Mouse (Mus musculus) hindbrain, embryonic 11.5 days (tissue): ENCODE results near the gene Abca4. TPM values are rescaled to one million over a fixed set of nuclear protein-coding genes. Genes with fewer than 3 reads are reported as not detected.
"Not testable (repeated sequence)": the region's sequence is repeated elsewhere in the genome, so short reads cannot be mapped to it uniquely, and the experiment has no call there.

ENCODE experiments used
- ATAC-seq: fragments of 200-750 bp; cut with Nextera tagmentation; 2 replicates; pipeline ENCODE4 v1.8.0; 2017; ENCODE audit warnings: mild to moderate bottlenecking, moderate TSS enrichment, moderate library complexity; ENCODE audit not compliant: low FRiP score
- DNase-seq: peaks from one replicate; pipeline ENCODE4 v3.0.0-alpha.2; 2015; ENCODE audit warnings: low spot score
- H3K27ac ChIP-seq: fragments of 300-500 bp; sonication (generic); 2 replicates; pipeline ENCODE4 v1.5.1; 2014; ENCODE audit warnings: mild to moderate bottlenecking, low read depth, low read length
- H3K27me3 ChIP-seq: fragments of 300-500 bp; sonication (generic); 2 replicates; pipeline ENCODE4 v1.6.1; 2014; ENCODE audit warnings: mild to moderate bottlenecking, low read length, moderate library complexity, mixed read lengths; ENCODE audit not compliant: control insufficient read depth, insufficient read depth
- H3K36me3 ChIP-seq: fragments of 300-500 bp; sonication (generic); 2 replicates; pipeline ENCODE4 v1.6.1; 2014; ENCODE audit warnings: mild to moderate bottlenecking, low read length, moderate library complexity, mixed read lengths; ENCODE audit not compliant: control insufficient read depth, insufficient read depth
- H3K4me1 ChIP-seq: fragments of 300-500 bp; sonication (generic); replicated peaks from 2 replicates; pipeline ENCODE4 v1.6.1; 2014; ENCODE audit warnings: low read length, mixed read lengths; ENCODE audit not compliant: control insufficient read depth, insufficient read depth
- H3K4me2 ChIP-seq: fragments of 300-500 bp; sonication (generic); replicated peaks from 2 replicates; pipeline ENCODE4 v1.6.1; 2014; ENCODE audit warnings: mild to moderate bottlenecking, low read depth, low read length
- H3K4me3 ChIP-seq: fragments of 300-500 bp; sonication (generic); 2 replicates; pipeline ENCODE4 v1.5.1; 2014; ENCODE audit warnings: low read depth, low read length
- H3K9ac ChIP-seq: fragments of 300-500 bp; sonication (generic); 2 replicates; pipeline ENCODE4 v1.6.1; 2014; ENCODE audit warnings: low read depth, low read length
- H3K9me3 ChIP-seq: fragments of 300-500 bp; sonication (generic); 2 replicates; pipeline ENCODE4 v1.6.1; 2016; ENCODE audit warnings: low read length; ENCODE audit not compliant: control insufficient read depth
- WGBS: fragments of 180-500 bp; shearing (Covaris S2); extraction: QIAGEN DNeasy Blood & Tissue Kit; methylation state at CpG from one replicate; pipeline ENCODE4 v1.1.7; 2014; 5-methylcytosine and 5-hydroxymethylcytosine counted together
- polyA plus RNA-seq: library from polyadenylated mRNA; unstranded; fragments of >200 nt; fragmentation: Nextera tagmentation; extraction: Ambion mirVana; gene quantifications from 2 replicates; pipeline ENCODE4 v1.2.1, GENCODE M21; 2014

Abca4 gene
- polyA plus RNA-seq, 1 experiment from 2014 or later: 1.4 TPM

GRCm38 (mm10) chr3:122221240-122222036 lies 177.2 kb downstream of the Abca4 start:
- no peak overlapping the region for H3K9ac ChIP-seq
- no peaks in the 10 kb centered on the region for H3K36me3 ChIP-seq
- H3K4me3 ChIP-seq: no peak overlapping the region
- H3K27ac ChIP-seq: no peak overlapping the region
- DNase-seq: no peak
- no peaks in the 10 kb centered on the region for H3K9me3 ChIP-seq
- H3K27me3 ChIP-seq: no peaks in the 10 kb centered on the region
- WGBS: 82% methylated on average over 3 of the region's 3 CpGs
- no peak for ATAC-seq
- no peaks in the 10 kb centered on the region for H3K4me1 ChIP-seq
- H3K4me2 ChIP-seq: no peak overlapping the region

- 81% methylated on average over 6 of the region's 6 CpGs for WGBS
- DNase-seq, H3K27me3 ChIP-seq, H3K9me3 ChIP-seq, ATAC-seq, H3K36me3 ChIP-seq, H3K27ac ChIP-seq, H3K4me2 ChIP-seq, H3K4me1 ChIP-seq, H3K4me3 ChIP-seq, H3K9ac ChIP-seq: not testable (repeated sequence)
These were observed 182.7 kb downstream of the Abca4 start for GRCm38 (mm10) chr3:122226972-122227371.

Other genes starting within 250 kb of the Abca4 start
- 59.2 and 62.6 TPM in 2 replicates for gene Abcd3, start 229.1 kb upstream of the Abca4 start, polyA plus RNA-seq
- 36.1 and 38.8 TPM in 2 replicates for gene Arhgap29, start 91.9 kb upstream of the Abca4 start, polyA plus RNA-seq
- 52.3 and 53.6 TPM in 2 replicates for gene Gclm, start 201.1 kb downstream of the Abca4 start, polyA plus RNA-seq
- gene Dnttip2, start 229.9 kb downstream of the Abca4 start, polyA plus RNA-seq: 85.0 and 92.5 TPM in 2 replicates
- gene Bcar3, start 249.7 kb downstream of the Abca4 start, polyA plus RNA-seq: 6.7 and 8.4 TPM in 2 replicates